Mouse (Mus musculus) heart, embryonic 10.5 days (tissue): ENCODE measurements at regions not wholly inside any gene's neighbourhood (a gene's known extent, or its start where the extent isn't known, plus 50 kb on each side); places are given as distances from the start of the nearest gene placed in this dataset.

Experiments used
- DNase-seq: peaks from one replicate; pipeline ENCODE4 v3.0.0-alpha.2; 2017; ENCODE audit warnings: low spot score
- H3K27ac ChIP-seq: fragments of 300-500 bp; sonication (generic); 2 replicates; pipeline ENCODE4 v1.5.1; 2016; ENCODE audit warnings: mild to moderate bottlenecking
- H3K27me3 ChIP-seq: fragments of 300-500 bp; sonication (generic); 2 replicates; pipeline ENCODE4 v1.6.1; 2016; ENCODE audit warnings: mild to moderate bottlenecking; ENCODE audit not compliant: poor library complexity, insufficient read depth, severe bottlenecking
- H3K36me3 ChIP-seq: fragments of 300-500 bp; sonication (generic); 2 replicates; pipeline ENCODE4 v1.6.1; 2016; ENCODE audit warnings: mild to moderate bottlenecking, moderate library complexity
- H3K4me1 ChIP-seq: fragments of 300-500 bp; sonication (generic); 2 replicates; pipeline ENCODE4 v1.6.1; 2016; ENCODE audit warnings: mild to moderate bottlenecking
- H3K4me3 ChIP-seq: fragments of 300-500 bp; sonication (generic); 2 replicates; pipeline ENCODE4 v1.5.1; 2016; ENCODE audit warnings: mild to moderate bottlenecking, moderate library complexity
- H3K9me3 ChIP-seq: fragments of 300-500 bp; sonication (generic); 2 replicates; pipeline ENCODE4 v1.6.1; 2016; ENCODE audit warnings: mild to moderate bottlenecking, moderate library complexity
- WGBS: fragments of 180-500 bp; shearing (Covaris S2); methylation state at CpG from one replicate; pipeline ENCODE4 v1.1.7; 2016; 5-methylcytosine and 5-hydroxymethylcytosine counted together

DNA sequence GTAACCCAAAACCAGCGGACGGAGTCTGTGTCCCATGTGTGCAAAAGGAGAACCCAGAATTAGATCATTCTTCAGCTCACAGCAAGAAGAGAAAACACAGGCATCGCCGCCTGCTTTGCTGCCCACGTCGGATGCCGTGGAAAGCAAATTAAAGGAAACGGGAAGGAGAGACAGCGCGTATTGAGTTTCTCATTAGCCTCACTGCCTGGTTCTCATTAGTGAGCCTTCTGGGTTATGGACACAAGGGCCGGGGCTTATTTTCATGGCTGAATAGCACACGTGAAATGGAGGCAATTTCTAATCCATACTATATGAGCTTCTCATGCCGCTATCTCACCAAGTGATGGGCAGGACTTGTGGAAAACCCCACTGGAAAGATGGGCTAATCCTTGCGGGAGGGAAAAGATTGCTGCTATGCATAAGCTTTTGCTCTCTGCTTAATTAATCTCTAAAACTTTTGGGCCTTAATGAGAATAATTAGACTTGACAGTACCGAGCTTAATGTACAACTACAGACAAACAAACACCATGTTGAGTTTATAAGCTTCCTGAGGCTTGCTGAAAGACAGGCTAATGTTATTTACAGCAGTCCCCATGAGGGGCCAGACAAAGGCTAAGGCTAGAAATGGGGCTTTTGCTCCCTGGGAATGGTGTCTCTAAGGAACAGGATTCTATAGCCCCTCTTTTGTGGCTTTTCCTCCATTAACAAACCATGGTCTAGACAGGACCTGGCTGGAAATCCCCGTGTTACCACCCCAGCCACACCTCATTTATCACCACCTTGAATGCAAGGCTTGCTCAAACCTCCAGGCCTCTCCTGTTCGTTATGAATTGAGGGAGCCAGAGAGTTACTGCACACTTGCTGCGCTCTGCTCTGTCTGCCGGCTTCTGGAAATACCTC is 145.8 kb downstream of the Cd83 start:
- peak overlapping the region; percentile 36 for H3K27ac ChIP-seq
- no peaks in the 10 kb centered on the region for H3K27me3 ChIP-seq
- 0 out of 2 replicates have a peak, but pooled peaks cover 4% of the 10 kb centered on the region for H3K9me3 ChIP-seq
- no peaks in the 10 kb centered on the region for H3K36me3 ChIP-seq
- peaks cover 18% of the 10 kb centered on the region for H3K4me1 ChIP-seq
- 76% methylated on average over 19 of the region's 19 CpGs for WGBS
- no peak overlapping the region for H3K4me3 ChIP-seq
- DNase-seq: no peak

DNA sequence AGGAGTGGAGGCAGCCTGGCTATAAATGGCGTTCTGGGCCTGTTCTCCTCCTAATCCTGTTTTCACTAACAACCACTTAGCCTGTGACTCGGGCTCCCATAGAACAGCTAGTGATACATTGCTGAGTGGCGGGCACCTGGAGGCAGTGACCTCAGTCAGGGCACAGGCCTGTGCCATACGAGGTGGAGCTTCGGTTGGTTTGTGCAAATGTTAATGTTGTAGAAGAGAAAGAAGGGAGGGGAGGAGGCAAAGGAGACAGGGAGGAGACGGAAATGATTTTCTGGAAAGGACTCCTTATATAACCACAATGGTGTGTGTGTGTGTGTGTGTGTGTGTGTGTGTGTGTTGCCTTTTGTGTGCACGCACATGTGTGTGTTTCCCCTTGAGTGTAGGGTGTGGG is 148.4 kb downstream of the Cd83 start:
- Histone ChIP-seq H3K4me3 (no peak overlapping the region), H3K27ac (peak overlapping the region; percentile 59), H3K36me3 (no peaks in the 10 kb centered on the region), H3K4me1 (peaks cover 9% of the 10 kb centered on the region), H3K9me3 (0 out of 2 replicates have a peak, but pooled peaks cover 4% of the 10 kb centered on the region), H3K27me3 (no peaks in the 10 kb centered on the region)
- WGBS: 59% methylated on average over 7 of the region's 7 CpGs
- no peak for DNase-seq

DNA sequence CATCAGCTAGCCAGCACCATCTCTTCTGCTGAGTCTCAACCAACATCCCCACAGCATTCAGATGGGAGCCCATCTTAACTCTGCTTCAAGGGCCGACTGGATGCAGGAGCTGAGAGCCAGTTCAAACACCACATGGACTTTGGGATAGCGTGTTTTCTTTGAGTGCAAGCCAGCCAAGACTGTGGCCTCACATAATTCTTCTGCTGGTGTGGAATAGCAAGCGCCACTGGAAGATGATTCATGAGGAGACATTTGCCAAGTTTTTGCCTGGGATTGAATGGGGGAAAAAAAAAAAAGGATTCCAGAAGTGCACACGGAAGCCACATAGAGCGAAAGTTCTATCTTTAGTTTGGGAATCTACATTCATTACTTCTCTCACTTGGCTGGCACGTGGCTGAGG is 150.7 kb downstream of the Cd83 start:
- 84% methylated on average over 6 of the region's 6 CpGs for WGBS
- no peak for DNase-seq
- no peak overlapping the region for H3K27ac ChIP-seq

DNA sequence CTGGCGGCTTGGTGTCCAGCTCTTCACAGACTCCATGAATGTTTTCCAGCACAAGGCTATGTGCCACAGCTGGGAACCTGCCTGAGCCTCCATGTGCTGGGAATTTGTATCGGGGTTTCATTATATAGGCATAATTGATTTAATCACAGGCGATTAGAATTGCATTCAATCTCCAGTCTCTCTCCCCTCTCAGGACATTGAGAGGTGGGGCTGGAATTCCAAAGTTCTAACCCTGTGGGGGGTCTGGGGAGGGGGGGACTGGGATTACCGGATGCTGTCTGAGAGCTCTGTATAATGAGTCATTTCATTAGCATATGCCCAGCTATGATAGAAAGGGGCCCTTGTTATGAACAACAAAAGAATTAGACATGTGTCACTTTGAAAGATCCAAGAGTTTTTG is 151.9 kb downstream of the Cd83 start:
- H3K36me3 ChIP-seq: no peaks in the 10 kb centered on the region
- no peak overlapping the region for H3K27ac ChIP-seq
- 63% methylated on average over 4 of the region's 4 CpGs for WGBS
- no peak for DNase-seq
- peaks cover 8% of the 10 kb centered on the region for H3K4me1 ChIP-seq
- H3K9me3 ChIP-seq: no peaks in the 10 kb centered on the region
- no peaks in the 10 kb centered on the region for H3K27me3 ChIP-seq
- H3K4me3 ChIP-seq: no peak overlapping the region

More for the DNA sequence above, 150.7 kb downstream of the Cd83 start:
- H3K4me1 ChIP-seq: peaks cover 8% of the 10 kb centered on the region
- H3K36me3 ChIP-seq: no peaks in the 10 kb centered on the region
- H3K9me3 ChIP-seq: no peaks in the 10 kb centered on the region
- no peak overlapping the region for H3K4me3 ChIP-seq
- no peaks in the 10 kb centered on the region for H3K27me3 ChIP-seq

DNA sequence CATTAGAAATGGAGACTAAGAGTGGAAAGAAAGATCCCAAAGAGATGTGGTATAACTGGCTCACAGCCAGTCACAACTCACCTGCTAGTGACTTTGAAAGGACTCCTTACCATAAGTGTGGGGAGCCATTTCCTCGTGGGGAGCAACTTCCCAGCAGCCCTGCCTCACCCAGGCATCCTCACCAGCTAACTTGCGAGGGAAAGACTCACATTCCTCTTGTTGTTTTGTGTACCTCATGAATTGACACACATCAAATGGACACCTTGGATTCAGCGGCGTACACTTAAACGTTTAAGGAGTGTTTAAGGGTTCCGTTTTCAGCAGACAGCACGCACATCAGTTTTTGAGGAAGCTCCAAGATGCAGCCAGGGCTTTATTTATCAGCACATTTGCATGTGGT is 154.0 kb downstream of the Cd83 start:
- Histone ChIP-seq H3K27me3 (no peaks in the 10 kb centered on the region), H3K36me3 (no peaks in the 10 kb centered on the region), H3K4me1 (no peaks in the 10 kb centered on the region), H3K4me3 (no peak overlapping the region), H3K9me3 (no peaks in the 10 kb centered on the region), H3K27ac (no peak overlapping the region)
- no peak for DNase-seq
- 70% methylated on average over 7 of the region's 7 CpGs for WGBS

DNA sequence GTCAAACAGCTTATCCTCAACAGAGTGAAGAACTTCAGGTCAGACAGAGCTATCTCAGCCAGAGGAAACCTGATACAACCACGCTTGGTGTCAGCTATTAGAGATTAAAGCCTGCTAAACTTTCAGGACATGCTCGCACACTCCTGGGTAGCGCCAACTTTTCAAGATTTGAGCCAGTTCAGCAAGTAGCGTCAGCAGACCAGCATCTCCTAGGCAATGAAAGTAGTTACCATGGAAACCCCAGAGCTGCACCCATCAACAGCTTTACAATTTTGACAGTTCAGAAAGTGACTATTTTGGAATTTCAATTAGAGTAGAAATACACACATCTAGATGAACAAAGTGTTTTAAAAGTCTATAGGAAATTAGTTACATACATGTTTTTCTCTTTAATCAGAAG is 154.8 kb downstream of the Cd83 start:
- no peak for DNase-seq
- Histone ChIP-seq H3K4me1 (no peaks in the 10 kb centered on the region), H3K9me3 (no peaks in the 10 kb centered on the region), H3K4me3 (no peak overlapping the region), H3K27ac (no peak overlapping the region), H3K36me3 (no peaks in the 10 kb centered on the region), H3K27me3 (no peaks in the 10 kb centered on the region)
- 39% methylated on average over 4 of the region's 4 CpGs for WGBS

DNA sequence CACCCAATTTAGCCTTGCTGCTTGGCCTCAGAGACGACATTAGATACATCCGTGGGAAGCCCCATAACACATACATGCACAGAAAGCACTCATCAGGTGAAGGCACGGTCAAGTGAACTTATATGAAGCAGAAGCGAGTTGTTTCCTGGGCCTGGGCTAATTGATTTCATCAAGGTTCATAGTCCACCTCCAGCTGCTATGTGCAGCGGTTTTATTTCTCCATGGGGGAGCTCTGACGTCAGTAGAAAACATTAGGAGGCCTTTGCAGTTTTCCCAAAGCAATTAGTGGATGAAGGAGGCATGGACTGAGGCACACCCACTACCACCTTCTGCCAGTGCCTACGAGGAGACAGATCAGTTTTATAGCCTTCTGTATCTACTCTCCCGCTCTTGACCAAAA is 157.2 kb downstream of the Cd83 start:
- Histone ChIP-seq H3K27ac (no peak overlapping the region), H3K36me3 (no peaks in the 10 kb centered on the region), H3K4me1 (no peaks in the 10 kb centered on the region), H3K4me3 (no peak overlapping the region), H3K9me3 (no peaks in the 10 kb centered on the region), H3K27me3 (no peaks in the 10 kb centered on the region)
- no peak for DNase-seq
- 82% methylated on average over 8 of the region's 8 CpGs for WGBS

DNA sequence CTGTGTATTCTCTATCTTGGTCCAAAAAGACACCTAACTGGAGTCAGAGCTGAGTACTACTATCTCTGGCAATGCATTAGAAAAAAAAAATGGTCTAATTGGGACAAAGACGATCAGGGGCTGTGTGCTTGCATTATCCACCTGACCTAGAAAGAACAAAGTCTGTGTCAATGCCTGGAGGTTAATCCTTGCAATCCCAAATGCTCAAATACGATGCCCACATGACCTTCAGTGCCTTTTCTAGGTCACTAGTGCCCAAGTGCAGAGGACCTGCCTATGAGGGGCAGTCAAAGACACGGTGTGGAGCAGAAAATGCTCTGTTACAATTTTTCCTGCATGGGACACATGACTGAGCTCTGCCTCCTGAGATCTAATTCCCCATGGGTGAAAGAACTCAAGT is 164.0 kb downstream of the Cd83 start:
- no peak overlapping the region for H3K27ac ChIP-seq
- H3K27me3 ChIP-seq: no peaks in the 10 kb centered on the region
- H3K9me3 ChIP-seq: no peaks in the 10 kb centered on the region
- no peaks in the 10 kb centered on the region for H3K36me3 ChIP-seq
- no peaks in the 10 kb centered on the region for H3K4me1 ChIP-seq
- no peak overlapping the region for H3K4me3 ChIP-seq
- no peak for DNase-seq
- WGBS: 82% methylated on average over 3 of the region's 3 CpGs

DNA sequence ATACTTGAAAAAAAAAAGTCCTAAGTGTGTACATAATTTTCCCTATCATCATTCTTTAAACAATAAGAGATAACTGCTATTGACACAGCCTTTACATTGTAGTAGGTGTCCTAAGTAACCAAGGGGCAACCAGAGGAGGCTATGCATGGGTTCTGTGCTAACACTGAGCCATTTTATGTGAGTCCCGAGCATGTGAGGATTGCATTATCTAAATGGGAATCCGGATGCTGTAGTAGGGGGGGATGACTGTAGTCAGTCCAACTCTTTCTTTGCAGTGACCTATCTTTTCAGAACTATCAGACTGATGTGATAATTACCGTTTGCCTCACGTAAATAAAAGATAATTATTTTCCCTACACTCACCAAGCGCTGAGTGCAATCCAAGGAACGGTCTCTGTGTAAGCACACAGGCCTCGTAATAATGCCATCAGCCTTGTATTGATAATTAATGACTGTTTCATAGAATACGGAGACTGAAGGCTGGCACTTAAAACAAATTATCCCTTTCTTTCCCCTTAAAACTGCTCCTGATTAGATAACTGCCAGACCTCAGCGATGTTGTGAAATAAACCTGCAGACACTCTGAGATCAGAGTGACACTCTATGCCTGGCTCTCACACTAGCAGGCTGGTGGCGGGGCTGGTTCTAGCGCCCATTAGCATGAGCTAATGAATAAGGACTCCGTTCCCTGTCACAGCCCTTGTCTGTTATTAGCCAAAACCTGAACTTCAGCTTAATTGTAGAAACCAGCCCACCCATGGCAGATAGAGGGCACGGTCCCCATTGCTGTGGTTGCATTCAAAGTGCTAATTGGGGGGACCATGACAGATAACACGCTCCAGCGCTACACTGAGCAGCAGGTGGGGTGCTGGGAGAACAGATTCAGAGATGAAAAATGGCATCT is 165.4 kb downstream of the Cd83 start:
- 49% methylated on average over 15 of the region's 15 CpGs for WGBS
- no peak overlapping the region for H3K4me3 ChIP-seq
- no peak overlapping the region for H3K27ac ChIP-seq
- H3K9me3 ChIP-seq: no peaks in the 10 kb centered on the region
- H3K27me3 ChIP-seq: no peaks in the 10 kb centered on the region
- DNase-seq: no peak
- no peaks in the 10 kb centered on the region for H3K36me3 ChIP-seq
- no peaks in the 10 kb centered on the region for H3K4me1 ChIP-seq

DNA sequence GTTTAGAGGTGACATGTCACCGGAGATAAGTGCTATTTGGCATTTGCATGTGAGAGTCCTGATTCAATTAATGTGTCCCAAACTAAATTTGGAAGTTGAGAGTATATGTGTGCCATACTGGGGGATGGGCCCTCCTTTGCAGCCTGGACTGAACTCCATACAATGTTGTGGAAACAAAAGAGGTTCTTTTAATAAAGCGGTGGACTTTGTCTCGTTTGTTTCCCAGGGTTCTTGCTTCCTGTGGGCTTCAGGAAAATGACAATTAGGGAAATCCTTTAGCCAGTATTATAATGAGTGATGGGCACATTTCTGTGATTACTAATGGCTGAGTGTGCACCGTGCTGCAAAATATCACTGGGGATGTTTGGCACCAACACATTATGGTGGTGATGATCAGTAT is 167.9 kb downstream of the Cd83 start:
- Histone ChIP-seq H3K4me3 (no peak overlapping the region), H3K36me3 (no peaks in the 10 kb centered on the region), H3K27me3 (no peaks in the 10 kb centered on the region), H3K9me3 (no peaks in the 10 kb centered on the region), H3K27ac (no peak overlapping the region), H3K4me1 (no peaks in the 10 kb centered on the region)
- 74% methylated on average over 4 of the region's 4 CpGs for WGBS
- DNase-seq: no peak

DNA sequence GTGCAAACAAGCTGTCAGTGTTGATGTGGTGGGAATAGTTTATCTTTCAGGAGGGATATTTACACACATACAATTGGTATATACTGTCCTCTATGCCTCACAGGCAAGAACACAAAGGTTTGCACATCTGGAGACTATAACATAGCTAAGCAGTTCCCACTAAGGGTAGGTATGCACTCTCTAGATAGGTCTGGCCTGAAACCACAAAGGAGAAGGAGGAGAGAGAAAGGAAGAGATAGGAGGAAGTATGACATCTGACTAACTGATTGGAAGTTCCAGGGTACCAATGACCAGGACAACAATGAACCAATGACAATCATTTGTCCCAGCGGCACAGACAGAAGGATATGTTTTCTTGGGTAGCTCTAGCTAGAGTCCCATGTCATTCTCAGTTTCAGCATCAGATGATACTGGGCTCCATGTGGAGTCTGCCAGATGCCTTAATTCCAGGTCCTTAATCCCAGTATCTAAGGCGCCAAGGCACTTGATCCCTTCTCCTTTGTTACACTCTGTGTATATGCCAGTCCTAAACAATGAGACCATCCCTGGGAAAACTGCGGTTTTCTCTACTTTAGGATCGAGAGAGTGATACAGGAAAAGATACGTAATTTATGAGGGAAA is 168.5 kb downstream of the Cd83 start:
- DNase-seq: no peak
- H3K27ac ChIP-seq: no peak overlapping the region
- H3K36me3 ChIP-seq: no peaks in the 10 kb centered on the region
- 86% methylated on average over 5 of the region's 5 CpGs for WGBS
- H3K4me1 ChIP-seq: no peaks in the 10 kb centered on the region
- H3K27me3 ChIP-seq: no peaks in the 10 kb centered on the region
- no peak overlapping the region for H3K4me3 ChIP-seq
- no peaks in the 10 kb centered on the region for H3K9me3 ChIP-seq

DNA sequence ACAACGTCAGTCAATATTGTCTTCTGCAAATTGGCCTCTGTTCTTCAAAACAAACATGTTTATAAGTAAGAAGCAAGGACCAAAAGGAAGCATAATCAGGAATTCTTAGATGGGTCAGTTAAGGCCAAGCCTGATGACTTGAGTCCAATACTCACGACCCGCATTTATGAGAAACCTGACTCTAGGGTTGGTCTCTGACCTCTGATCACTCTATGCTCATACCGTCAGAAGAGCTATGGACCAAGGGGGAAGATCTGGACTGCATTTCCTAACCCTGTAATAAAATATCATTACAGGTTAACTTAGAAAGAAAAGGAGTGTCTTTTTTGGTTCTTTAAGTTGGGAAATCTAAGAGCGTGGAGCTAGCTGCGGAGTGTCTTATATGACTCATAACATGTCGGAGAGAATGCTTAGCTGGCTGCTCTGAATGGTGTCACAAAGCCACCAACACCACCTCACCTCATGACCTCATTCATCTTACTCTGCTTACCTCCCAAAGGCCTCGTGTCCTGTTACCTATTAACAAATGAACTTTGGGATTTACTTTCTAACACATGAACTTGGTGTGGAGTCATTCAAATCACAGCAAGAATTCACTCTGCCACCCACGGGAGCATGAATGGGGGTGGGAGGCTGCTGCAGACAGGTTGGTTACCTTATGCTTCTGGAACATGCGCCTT is 170.3 kb downstream of the Cd83 start:
- 0 out of 2 replicates have a peak, but pooled peaks cover 4% of the 10 kb centered on the region for H3K4me1 ChIP-seq
- DNase-seq: no peak
- H3K27ac ChIP-seq: no peak overlapping the region
- WGBS: 87% methylated on average over 10 of the region's 10 CpGs
- no peaks in the 10 kb centered on the region for H3K27me3 ChIP-seq
- H3K36me3 ChIP-seq: no peaks in the 10 kb centered on the region
- H3K9me3 ChIP-seq: no peaks in the 10 kb centered on the region
- H3K4me3 ChIP-seq: no peak overlapping the region
